Comparison of ENCODE assay signal across 9 mouse cellular contexts in genomic region chr11:84519576-84520268, GRCm38 (mm10). TPM values are rescaled to one million over a fixed set of nuclear protein-coding genes. Genes with fewer than 3 reads are reported as not detected.
DNase-seq lines count a peak whose midpoint lies in the region; ATAC-seq and TF ChIP-seq lines count a peak whose summit lies in the region.
"Had no signal": no experiment of that assay in that cellular context is flagged by ENCODE, and none has a peak within 500 bp of the region (broad histone marks: within the 10 kb centered on the region; RNA-seq: fewer than 3 reads in every experiment).

No protein-coding gene starts in this region.

- WGBS in intestine, embryonic 16.5 days = 28% methylated on average over 34 of the region's 34 CpGs
- 28% methylated on average over 34 of the region's 34 CpGs for WGBS in intestine, embryonic 15.5 days
- WGBS in hindbrain, postnatal 0 days = 6% methylated on average over 33 of the region's 34 CpGs
- WGBS in neural tube, embryonic 12.5 days = 3% methylated on average over 34 of the region's 34 CpGs

- no peaks in the 10 kb centered on the region for H3K36me3 ChIP-seq in intestine, embryonic 16.5 days (ENCODE audit: control insufficient read depth, insufficient read depth, low read length)
- H3K36me3 ChIP-seq in intestine, embryonic 15.5 days = no peaks in the 10 kb centered on the region
- H3K36me3 ChIP-seq in hindbrain, postnatal 0 days (ENCODE audit: insufficient read depth, low read length) = no peaks in the 10 kb centered on the region
- no peaks in the 10 kb centered on the region for H3K36me3 ChIP-seq in neural tube, embryonic 12.5 days

- H3K4me3 ChIP-seq in intestine, embryonic 16.5 days (ENCODE audit: low read length) = no peak overlapping the region
- H3K4me3 ChIP-seq in intestine, embryonic 15.5 days (replicated peaks) = no peak overlapping the region
- H3K4me3 ChIP-seq in hindbrain, postnatal 0 days (ENCODE audit: low read length) = peak overlapping the region; percentile 56
- peak overlapping the region; percentile 55 for H3K4me3 ChIP-seq in neural tube, embryonic 12.5 days

- peaks cover 83% of the 10 kb centered on the region for H3K27me3 ChIP-seq in intestine, embryonic 16.5 days (replicated peaks; ENCODE audit: control insufficient read depth, insufficient read depth, low read length)
- peaks cover 86% of the 10 kb centered on the region for H3K27me3 ChIP-seq in intestine, embryonic 15.5 days (replicated peaks)
- peaks cover 37% of the 10 kb centered on the region for H3K27me3 ChIP-seq in hindbrain, postnatal 0 days (ENCODE audit: insufficient read depth, low read length)
- H3K27me3 ChIP-seq in neural tube, embryonic 12.5 days (replicated peaks) = peaks cover 87% of the 10 kb centered on the region

- DNase-seq in cerebellum, postnatal 14 days = peak; percentile 54 to 55
- no peak for DNase-seq in hindbrain, postnatal 0 days (ENCODE audit: low spot score)
- DNase-seq in left cerebral cortex, adult 11 months (ENCODE audit: low spot score) = no peak
- no peak for DNase-seq in lung, adult 18-20 months
- no peak for DNase-seq in heart, postnatal 10 days

- peaks cover 11% of the 10 kb centered on the region for H3K4me1 ChIP-seq in intestine, embryonic 16.5 days (ENCODE audit: control insufficient read depth, insufficient read depth, low read length)
- H3K4me1 ChIP-seq in intestine, embryonic 15.5 days (replicated peaks) = peaks cover 21% of the 10 kb centered on the region
- H3K4me1 ChIP-seq in hindbrain, postnatal 0 days (ENCODE audit: insufficient read depth, low read length) = no peaks in the 10 kb centered on the region
- peaks cover 5% of the 10 kb centered on the region for H3K4me1 ChIP-seq in neural tube, embryonic 12.5 days

- no peak overlapping the region for H3K9ac ChIP-seq in intestine, embryonic 16.5 days (ENCODE audit: low read depth, low read length)
- no peak overlapping the region for H3K9ac ChIP-seq in intestine, embryonic 15.5 days
- H3K9ac ChIP-seq in hindbrain, postnatal 0 days (replicated peaks; ENCODE audit: low read length) = peak overlapping the region; percentile 51
- H3K9ac ChIP-seq in neural tube, embryonic 12.5 days = peak overlapping the region; percentile 87
- H3K9ac ChIP-seq: liver, embryonic 14.5 days had no signal

- no peak overlapping the region for H3K27ac ChIP-seq in intestine, embryonic 16.5 days (ENCODE audit: low read length)
- no peak overlapping the region for H3K27ac ChIP-seq in intestine, embryonic 15.5 days
- peak overlapping the region; percentile 77 for H3K27ac ChIP-seq in hindbrain, postnatal 0 days
- peak overlapping the region; percentile 37 for H3K27ac ChIP-seq in neural tube, embryonic 12.5 days
- H3K27ac ChIP-seq: liver, embryonic 14.5 days had no signal

- 0 out of 2 replicates have a peak, but pooled peaks cover 2% of the 10 kb centered on the region for H3K9me3 ChIP-seq in intestine, embryonic 16.5 days (ENCODE audit: control insufficient read depth, low read length)
- H3K9me3 ChIP-seq in intestine, embryonic 15.5 days = no peaks in the 10 kb centered on the region
- H3K9me3 ChIP-seq in hindbrain, postnatal 0 days (ENCODE audit: low read length) = no peaks in the 10 kb centered on the region
- H3K9me3 ChIP-seq in neural tube, embryonic 12.5 days = no peaks in the 10 kb centered on the region

- no peak for TF ChIP-seq CTCF in hindbrain, postnatal 0 days (IDR thresholded peaks at IDR 0.05; ENCODE audit: low read depth)

- intact Hi-C loops in heart, postnatal 10 days (cut with DNase I) = no loop called here

- no peak for ATAC-seq in intestine, embryonic 16.5 days
- no peak for ATAC-seq in intestine, embryonic 15.5 days
- ATAC-seq in hindbrain, postnatal 0 days = no peak
- ATAC-seq in neural tube, embryonic 12.5 days (ENCODE audit: low FRiP score, low read depth) = no peak

- H3K4me2 ChIP-seq in intestine, embryonic 16.5 days (ENCODE audit: low read depth, low read length) = peak overlapping the region; percentile 12; the same call in 1 of the 2 replicates
- H3K4me2 ChIP-seq in intestine, embryonic 15.5 days (replicated peaks) = no peak overlapping the region
- H3K4me2 ChIP-seq in hindbrain, postnatal 0 days (ENCODE audit: low read depth, low read length) = peak overlapping the region; percentile 68
- H3K4me2 ChIP-seq in neural tube, embryonic 12.5 days (replicated peaks) = peak overlapping the region; percentile 71

RNA-seq across cellular contexts. Expression of gene Lhx1, which starts 5.6 kb away (rescaled TPM):
- 0.12 and 0.18 TPM in 2 replicates for polyA plus RNA-seq in intestine, embryonic 16.5 days (2015; fragmentation: Nextera tagmentation; extraction: Ambion mirVana)
- 0.24 and 0.49 TPM in 2 replicates for polyA plus RNA-seq in intestine, embryonic 15.5 days (2015; fragmentation: Nextera tagmentation; extraction: Ambion mirVana)
- 49.7 and 52.0 TPM in 2 replicates for total RNA-seq in hindbrain, postnatal 0 days (2014; rRNA removed)
- 28.9 and 32.0 TPM in 2 replicates for polyA plus RNA-seq in hindbrain, postnatal 0 days (2015; fragmentation: Nextera tagmentation; extraction: Ambion mirVana)
- polyA plus RNA-seq in neural tube, embryonic 12.5 days (2016; fragmentation: Nextera tagmentation; extraction: Ambion mirVana) = 68.4 and 70.3 TPM in 2 replicates
- not detected for total RNA-seq in heart, postnatal 10 days (2021)
- polyA plus RNA-seq: liver, embryonic 14.5 days had no signal

RNA-seq across cellular contexts. Expression of gene Aatf, which starts 6.4 kb away (rescaled TPM):
- 58.0 and 63.6 TPM in 2 replicates for polyA plus RNA-seq in intestine, embryonic 16.5 days (2015; fragmentation: Nextera tagmentation; extraction: Ambion mirVana)
- polyA plus RNA-seq in intestine, embryonic 15.5 days (2015; fragmentation: Nextera tagmentation; extraction: Ambion mirVana) = 61.6 and 63.3 TPM in 2 replicates
- 17.2 and 36.0 TPM in 2 replicates for total RNA-seq in hindbrain, postnatal 0 days (2014; rRNA removed)
- 42.7 and 44.4 TPM in 2 replicates for polyA plus RNA-seq in hindbrain, postnatal 0 days (2015; fragmentation: Nextera tagmentation; extraction: Ambion mirVana)
- polyA plus RNA-seq in neural tube, embryonic 12.5 days (2016; fragmentation: Nextera tagmentation; extraction: Ambion mirVana) = 53.3 and 56.7 TPM in 2 replicates
- total RNA-seq in heart, postnatal 10 days (2021) = 10 to 100 TPM; 14.9 to 15.0 TPM

Comparison
In these comparisons a context has a peak if more than half of its experiments do, and no peak if none do; other contexts are left out.
1. H3K27ac ChIP-seq: peak in hindbrain, postnatal 0 days (single experiment) and neural tube, embryonic 12.5 days (single experiment); none in intestine, embryonic 16.5 days (single experiment) and intestine, embryonic 15.5 days (single experiment).
2. H3K4me3 ChIP-seq: peak in hindbrain, postnatal 0 days (single experiment) and neural tube, embryonic 12.5 days (single experiment); none in intestine, embryonic 16.5 days (single experiment) and intestine, embryonic 15.5 days (single experiment).
3. H3K9ac ChIP-seq: peak in hindbrain, postnatal 0 days (single experiment) and neural tube, embryonic 12.5 days (single experiment); none in intestine, embryonic 16.5 days (single experiment) and intestine, embryonic 15.5 days (single experiment).
4. DNase-seq: peak in cerebellum, postnatal 14 days (2 of 2); none in hindbrain, postnatal 0 days (single experiment), left cerebral cortex, adult 11 months (single experiment), lung, adult 18-20 months (0 of 2) and heart, postnatal 10 days (0 of 2).
5. RNA of gene Lhx1, which starts 5.6 kb away (polyA plus RNA-seq): 68.4 to 70.3 TPM in neural tube, embryonic 12.5 days and 28.9 to 32.0 TPM in hindbrain, postnatal 0 days; 0.24 to 0.49 TPM in intestine, embryonic 15.5 days and 0.12 to 0.18 TPM in intestine, embryonic 16.5 days; every median in the first group is over 10 times any median in the second.